Mouse (Mus musculus): ENCODE measurements around the gene B3galt5. TPM values are rescaled to one million over a fixed set of nuclear protein-coding genes. Genes with fewer than 3 reads are reported as not detected.
"Not testable (repeated sequence)": the region's sequence is repeated elsewhere in the genome, so short reads cannot be mapped to it uniquely, and the experiment has no call there.

B3galt5 gene
- total RNA-seq, 2 experiments from 2014 or later: not detected

GRCm38 (mm10) chr16:96326110-96326999 is 90.8 kb downstream of the B3galt5 start:
- ATAC-seq (replicated peaks; ENCODE audit: low FRiP score, poor library complexity, severe bottlenecking): no peak

- not testable (repeated sequence) for ATAC-seq (replicated peaks; ENCODE audit: low FRiP score, poor library complexity, severe bottlenecking)
These were observed 91.7 kb downstream of the B3galt5 start for GRCm38 (mm10) chr16:96327251-96327650.

- ATAC-seq (replicated peaks; ENCODE audit: low FRiP score, poor library complexity, severe bottlenecking): no peak
These were observed 104.0 kb downstream of the B3galt5 start for GRCm38 (mm10) chr16:96339570-96339969.

- ATAC-seq (replicated peaks; ENCODE audit: low FRiP score, poor library complexity, severe bottlenecking): no peak
These were observed 105.7 kb downstream of the B3galt5 start for GRCm38 (mm10) chr16:96341269-96341668.

GRCm38 (mm10) chr16:96341945-96342344 is 106.3 kb downstream of the B3galt5 start:
- no peak for ATAC-seq (replicated peaks; ENCODE audit: low FRiP score, poor library complexity, severe bottlenecking)

GRCm38 (mm10) chr16:96345117-96345516 is 109.5 kb downstream of the B3galt5 start:
- no peak; the same call in 1 of the 2 replicates for ATAC-seq (replicated peaks; ENCODE audit: low FRiP score, poor library complexity, severe bottlenecking)

GRCm38 (mm10) chr16:96348070-96348469 is 112.5 kb downstream of the B3galt5 start:
- no peak for ATAC-seq (replicated peaks; ENCODE audit: low FRiP score, poor library complexity, severe bottlenecking)

GRCm38 (mm10) chr16:96348766-96349165 is 113.2 kb downstream of the B3galt5 start:
- ATAC-seq (replicated peaks; ENCODE audit: low FRiP score, poor library complexity, severe bottlenecking): no peak

GRCm38 (mm10) chr16:96351520-96351919 is 115.9 kb downstream of the B3galt5 start:
- ATAC-seq (replicated peaks; ENCODE audit: low FRiP score, poor library complexity, severe bottlenecking): no peak

GRCm38 (mm10) chr16:96353296-96353896 is 117.8 kb downstream of the B3galt5 start:
- ATAC-seq (replicated peaks; ENCODE audit: low FRiP score, poor library complexity, severe bottlenecking): no peak

GRCm38 (mm10) chr16:96353996-96354395 is 118.4 kb downstream of the B3galt5 start:
- ATAC-seq (replicated peaks; ENCODE audit: low FRiP score, poor library complexity, severe bottlenecking): no peak

GRCm38 (mm10) chr16:96357903-96358302 is 122.3 kb downstream of the B3galt5 start:
- ATAC-seq (replicated peaks; ENCODE audit: low FRiP score, poor library complexity, severe bottlenecking): no peak

GRCm38 (mm10) chr16:96361305-96362124 is 125.9 kb downstream of the B3galt5 start:
- ATAC-seq (replicated peaks; ENCODE audit: low FRiP score, poor library complexity, severe bottlenecking): no peak

- ATAC-seq (replicated peaks; ENCODE audit: low FRiP score, poor library complexity, severe bottlenecking): no peak
These were observed 127.3 kb downstream of the B3galt5 start for GRCm38 (mm10) chr16:96362873-96363272.

- ATAC-seq (replicated peaks; ENCODE audit: low FRiP score, poor library complexity, severe bottlenecking): no peak
These were observed 127.7 kb downstream of the B3galt5 start for GRCm38 (mm10) chr16:96363277-96363676.

GRCm38 (mm10) chr16:96364870-96365269 is 129.3 kb downstream of the B3galt5 start:
- ATAC-seq (replicated peaks; ENCODE audit: low FRiP score, poor library complexity, severe bottlenecking): no peak

All from erythroid progenitor cell, adult 5-6 weeks (primary cell).